Mouse (Mus musculus): Measurements from ENCODE around the gene Zfp646.
"Not testable (repeated sequence)": the region's sequence is repeated elsewhere in the genome, so short reads cannot be mapped to it uniquely, and the experiment has no call there.

Zfp646 gene

GRCm38 (mm10) chr7:127885951-127886350 lies 9.9 kb downstream of the Zfp646 start:
- no peak for DNase-seq (ENCODE audit: low read depth)

- DNase-seq (ENCODE audit: low read depth): no peak
These were observed 10.5 kb downstream of the Zfp646 start for GRCm38 (mm10) chr7:127886551-127886950.

- no peak for DNase-seq (ENCODE audit: low read depth)
These were observed 11.2 kb downstream of the Zfp646 start for GRCm38 (mm10) chr7:127887191-127887590.

- DNase-seq (ENCODE audit: low read depth): no peak
These were observed 11.8 kb downstream of the Zfp646 start for GRCm38 (mm10) chr7:127887781-127888180.

GRCm38 (mm10) chr7:127888821-127889220 lies 12.8 kb downstream of the Zfp646 start:
- no peak for DNase-seq (ENCODE audit: low read depth)

- no peak for DNase-seq (ENCODE audit: low read depth)
These were observed 14.8 kb downstream of the Zfp646 start, which contains the start of gene Prss53 for GRCm38 (mm10) chr7:127890798-127891197. Prss53 (minus strand) TSS chr7:127890970.

GRCm38 (mm10) chr7:127894480-127894879 lies 18.5 kb downstream of the Zfp646 start:
- no peak for DNase-seq (ENCODE audit: low read depth)

GRCm38 (mm10) chr7:127895442-127895841 lies 19.4 kb downstream of the Zfp646 start, which contains the start of the genes Gm21974 and Vkorc1:
Gm21974 (minus strand) TSS chr7:127895454.
Vkorc1 (minus strand) TSS chr7:127895617.
- peak; percentile 86 for DNase-seq (ENCODE audit: low read depth)

- not testable (repeated sequence) for DNase-seq (ENCODE audit: low read depth)
These were observed 19.9 kb downstream of the Zfp646 start for GRCm38 (mm10) chr7:127895891-127896290.

- DNase-seq (ENCODE audit: low read depth): peak; percentile 60
These were observed 20.4 kb downstream of the Zfp646 start for GRCm38 (mm10) chr7:127896384-127896783.

GRCm38 (mm10) chr7:127897542-127897941 lies 21.5 kb downstream of the Zfp646 start:
- DNase-seq (ENCODE audit: low read depth): no peak

GRCm38 (mm10) chr7:127898179-127898956 lies 22.3 kb downstream of the Zfp646 start:
- DNase-seq (ENCODE audit: low read depth): no peak

GRCm38 (mm10) chr7:127899997-127900396 lies 24.0 kb downstream of the Zfp646 start:
- DNase-seq (ENCODE audit: low read depth): no peak

- no peak for DNase-seq (ENCODE audit: low read depth)
These were observed 25.8 kb downstream of the Zfp646 start for GRCm38 (mm10) chr7:127901772-127902171.

GRCm38 (mm10) chr7:127903971-127904796 lies 28.2 kb downstream of the Zfp646 start, which contains the start of gene Bckdk:
Bckdk (plus strand) TSS chr7:127904082.
- peak; percentile 65 for DNase-seq (ENCODE audit: low read depth)

- no peak for DNase-seq (ENCODE audit: low read depth)
These were observed 31.9 kb downstream of the Zfp646 start for GRCm38 (mm10) chr7:127907939-127908338.

GRCm38 (mm10) chr7:127908656-127909055 lies 32.6 kb downstream of the Zfp646 start:
- no peak for DNase-seq (ENCODE audit: low read depth)

- DNase-seq (ENCODE audit: low read depth): peak; percentile 92
These were observed 36.3 kb downstream of the Zfp646 start, which contains the start of gene Kat8 for GRCm38 (mm10) chr7:127912190-127912871. Kat8 (plus strand) TSS chr7:127912516.

- no peak for DNase-seq (ENCODE audit: low read depth)
These were observed 36.9 kb downstream of the Zfp646 start for GRCm38 (mm10) chr7:127912938-127913337.

GRCm38 (mm10) chr7:127915293-127915692 lies 39.3 kb downstream of the Zfp646 start:
- no peak for DNase-seq (ENCODE audit: low read depth)

- no peak for DNase-seq (ENCODE audit: low read depth)
These were observed 42.2 kb downstream of the Zfp646 start for GRCm38 (mm10) chr7:127918203-127918602.

GRCm38 (mm10) chr7:127919290-127919689 lies 43.3 kb downstream of the Zfp646 start:
- no peak for DNase-seq (ENCODE audit: low read depth)

Measured in c-Kit-positive CD71-negative TER-119-negative erythroid progenitor cells, embryonic 14.5 days (primary cell).